Mouse (Mus musculus) midbrain, embryonic 15.5 days (tissue): ENCODE data around the gene Zfpl1. TPM values are rescaled to one million over a fixed set of nuclear protein-coding genes. Genes with fewer than 3 reads are reported as not detected.
"Not testable (repeated sequence)": the region's sequence is repeated elsewhere in the genome, so short reads cannot be mapped to it uniquely, and the experiment has no call there.

Experiments used
- ATAC-seq: fragments of 200-750 bp; cut with Nextera tagmentation; replicated peaks from 2 replicates; pipeline ENCODE4 v1.8.0; 2017; ENCODE audit warnings: moderate TSS enrichment
- H3K27ac ChIP-seq: fragments of 300-500 bp; sonication (generic); 2 replicates; pipeline ENCODE4 v1.5.1; 2015; ENCODE audit warnings: mild to moderate bottlenecking, inconsistent platforms
- H3K27me3 ChIP-seq: fragments of 300-500 bp; sonication (generic); replicated peaks from 2 replicates; pipeline ENCODE4 v1.6.1; 2015; ENCODE audit warnings: inconsistent platforms
- H3K36me3 ChIP-seq: fragments of 300-500 bp; sonication (generic); replicated peaks from 2 replicates; pipeline ENCODE4 v1.6.1; 2015; ENCODE audit warnings: inconsistent platforms
- H3K4me1 ChIP-seq: fragments of 300-500 bp; sonication (generic); 2 replicates; pipeline ENCODE4 v1.6.1; 2015; ENCODE audit warnings: inconsistent platforms
- H3K4me2 ChIP-seq: fragments of 300-500 bp; sonication (generic); 2 replicates; pipeline ENCODE4 v1.6.1; 2015; ENCODE audit warnings: inconsistent platforms, mild to moderate bottlenecking, moderate library complexity
- H3K4me3 ChIP-seq: fragments of 300-500 bp; sonication (generic); 2 replicates; pipeline ENCODE4 v1.5.1; 2015; ENCODE audit warnings: mild to moderate bottlenecking, inconsistent platforms
- H3K9ac ChIP-seq: fragments of 300-500 bp; sonication (generic); 2 replicates; pipeline ENCODE4 v1.6.1; 2015; ENCODE audit warnings: mild to moderate bottlenecking, inconsistent platforms
- H3K9me3 ChIP-seq: fragments of 300-500 bp; sonication (generic); 2 replicates; pipeline ENCODE4 v1.6.1; 2016; ENCODE audit warnings: inconsistent platforms
- WGBS: fragments of 180-500 bp; shearing (Covaris S2); methylation state at CpG from one replicate; pipeline ENCODE4 v1.1.7; 2015; ENCODE audit warnings: mixed read lengths; 5-methylcytosine and 5-hydroxymethylcytosine counted together
- polyA plus RNA-seq: library from polyadenylated mRNA; unstranded; fragments of >200 nt; fragmentation: Nextera tagmentation; extraction: Ambion mirVana; gene quantifications from 2 replicates; pipeline ENCODE4 v1.2.1, GENCODE M21; 2015

The Zfpl1 gene
- polyA plus RNA-seq: 86.8 and 87.6 TPM in 2 replicates

GRCm38 (mm10) chr19:6084478-6085248 is at the start of gene Zfpl1, which contains the start of gene Cdca5:
Gene Zfpl1 (minus strand): TSS chr19:6084956.
Gene Cdca5 (plus strand): TSS chr19:6084983.
- peak; percentile 92 for ATAC-seq
- Histone ChIP-seq H3K4me2 (peak within 1 kb of the TSS; percentile 92), H3K27ac (peak within 1 kb of the TSS; percentile 62), H3K36me3 (peaks cover 14% of the 10 kb centered on the region; the same call in 1 of the 2 replicates), H3K27me3 (no peaks in the 10 kb centered on the region), H3K9ac (peak within 1 kb of the TSS; percentile 67), H3K9me3 (no peaks in the 10 kb centered on the region), H3K4me3 (peak within 1 kb of the TSS; percentile 77), H3K4me1 (peaks cover 25% of the 10 kb centered on the region)
- 1% methylated on average over 58 of the region's 58 CpGs for WGBS

GRCm38 (mm10) chr19:6133197-6133596 is 48.4 kb upstream of the Zfpl1 start:
- H3K9ac ChIP-seq, H3K27me3 ChIP-seq, H3K9me3 ChIP-seq, H3K4me2 ChIP-seq, H3K4me1 ChIP-seq, ATAC-seq, H3K4me3 ChIP-seq, H3K27ac ChIP-seq: not testable (repeated sequence)
- WGBS: 37% methylated on average over 1 of the region's 1 CpGs
- peaks cover 12% of the 10 kb centered on the region; the same call in 1 of the 2 replicates for H3K36me3 ChIP-seq

GRCm38 (mm10) chr19:6132171-6132827 is 47.5 kb upstream of the Zfpl1 start:
- Histone ChIP-seq H3K27ac (no peak overlapping the region), H3K9ac (no peak overlapping the region)

GRCm38 (mm10) chr19:6130414-6131128 is 45.8 kb upstream of the Zfpl1 start:
- not testable (repeated sequence) for H3K36me3 ChIP-seq, H3K4me2 ChIP-seq, H3K9ac ChIP-seq, H3K9me3 ChIP-seq, H3K4me3 ChIP-seq, ATAC-seq, H3K27me3 ChIP-seq, H3K27ac ChIP-seq
- WGBS: 81% methylated on average over 7 of the region's 7 CpGs
- peaks cover 12% of the 10 kb centered on the region for H3K4me1 ChIP-seq

More at GRCm38 (mm10) chr19:6132171-6132827, 47.5 kb upstream of the Zfpl1 start:
- Histone ChIP-seq H3K9me3 (no peaks in the 10 kb centered on the region), H3K27me3 (no peaks in the 10 kb centered on the region), H3K4me3 (no peak overlapping the region), H3K4me2 (no peak overlapping the region), H3K36me3 (peaks cover 11% of the 10 kb centered on the region; the same call in 1 of the 2 replicates), H3K4me1 (peaks cover 8% of the 10 kb centered on the region)
- no peak for ATAC-seq
- WGBS: 89% methylated on average over 7 of the region's 7 CpGs

GRCm38 (mm10) chr19:6127760-6128341 is 43.1 kb upstream of the Zfpl1 start, which contains the start of gene Snx15:
Gene Snx15 (minus strand): TSS chr19:6128304.
- Histone ChIP-seq H3K9ac (peak within 1 kb of the TSS; percentile 67), H3K4me2 (peak within 1 kb of the TSS; percentile 56), H3K9me3 (no peaks in the 10 kb centered on the region), H3K4me1 (peaks cover 12% of the 10 kb centered on the region), H3K4me3 (peak within 1 kb of the TSS; percentile 55), H3K36me3 (no peaks in the 10 kb centered on the region), H3K27me3 (no peaks in the 10 kb centered on the region), H3K27ac (peak within 1 kb of the TSS; percentile 93)
- peak; percentile 95 for ATAC-seq
- WGBS: under 1% methylated on average over 32 of the region's 32 CpGs

- Histone ChIP-seq H3K9ac (0 out of 2 replicates have a peak overlapping the region, but pooled peaks have one; percentile 67), H3K27ac (peak overlapping the region; percentile 93)
- 73% methylated on average over 10 of the region's 10 CpGs for WGBS
Measured at GRCm38 (mm10) chr19:6126789-6127580, 42.2 kb upstream of the Zfpl1 start.

GRCm38 (mm10) chr19:6126289-6126688 is 41.5 kb upstream of the Zfpl1 start:
- H3K4me3 ChIP-seq: no peak overlapping the region
- WGBS: 24% methylated on average over 4 of the region's 4 CpGs
- no peak for ATAC-seq
- H3K4me2 ChIP-seq: no peak overlapping the region
- H3K27ac ChIP-seq: no peak overlapping the region
- peaks cover 12% of the 10 kb centered on the region for H3K4me1 ChIP-seq
- no peaks in the 10 kb centered on the region for H3K9me3 ChIP-seq
- H3K36me3 ChIP-seq: no peaks in the 10 kb centered on the region
- H3K9ac ChIP-seq: no peak overlapping the region
- no peaks in the 10 kb centered on the region for H3K27me3 ChIP-seq

More at GRCm38 (mm10) chr19:6126789-6127580, 42.2 kb upstream of the Zfpl1 start:
- H3K36me3 ChIP-seq: no peaks in the 10 kb centered on the region
- H3K4me3 ChIP-seq: peak overlapping the region; percentile 55
- no peak for ATAC-seq
- peaks cover 12% of the 10 kb centered on the region for H3K4me1 ChIP-seq
- H3K4me2 ChIP-seq: peak overlapping the region; percentile 56
- H3K27me3 ChIP-seq: no peaks in the 10 kb centered on the region
- no peaks in the 10 kb centered on the region for H3K9me3 ChIP-seq

- Histone ChIP-seq H3K36me3 (no peaks in the 10 kb centered on the region; the same call in 1 of the 2 replicates), H3K4me2 (no peak overlapping the region), H3K27ac (no peak overlapping the region), H3K4me3 (no peak overlapping the region), H3K27me3 (no peaks in the 10 kb centered on the region), H3K9me3 (no peaks in the 10 kb centered on the region), H3K4me1 (peaks cover 13% of the 10 kb centered on the region), H3K9ac (no peak overlapping the region)
- 72% methylated on average over 2 of the region's 2 CpGs for WGBS
- ATAC-seq: no peak
Measured at GRCm38 (mm10) chr19:6124898-6125297, 40.1 kb upstream of the Zfpl1 start.

- 75% methylated on average over 8 of the region's 8 CpGs for WGBS
- ATAC-seq: no peak
- Histone ChIP-seq H3K27ac (no peak overlapping the region), H3K27me3 (no peaks in the 10 kb centered on the region), H3K9ac (no peak overlapping the region), H3K36me3 (no peaks in the 10 kb centered on the region; the same call in 1 of the 2 replicates), H3K9me3 (no peaks in the 10 kb centered on the region), H3K4me2 (no peak overlapping the region), H3K4me1 (peaks cover 20% of the 10 kb centered on the region), H3K4me3 (no peak overlapping the region)
Measured at GRCm38 (mm10) chr19:6123330-6123729, 38.6 kb upstream of the Zfpl1 start.

GRCm38 (mm10) chr19:6121761-6122160 is 37.0 kb upstream of the Zfpl1 start:
- Histone ChIP-seq H3K4me1 (peaks cover 27% of the 10 kb centered on the region), H3K27me3 (no peaks in the 10 kb centered on the region), H3K4me2 (no peak overlapping the region), H3K4me3 (no peak overlapping the region), H3K27ac (no peak overlapping the region), H3K9ac (no peak overlapping the region), H3K36me3 (no peaks in the 10 kb centered on the region; the same call in 1 of the 2 replicates), H3K9me3 (no peaks in the 10 kb centered on the region)
- no peak for ATAC-seq
- WGBS: 32% methylated on average over 19 of the region's 19 CpGs

- H3K4me2 ChIP-seq: peak overlapping the region; percentile 94
- no peaks in the 10 kb centered on the region for H3K27me3 ChIP-seq
- H3K27ac ChIP-seq: peak overlapping the region; percentile 93
- ATAC-seq: peak; percentile 61
- H3K36me3 ChIP-seq: peaks cover 16% of the 10 kb centered on the region
- peaks cover 29% of the 10 kb centered on the region for H3K4me1 ChIP-seq
- H3K9ac ChIP-seq: peak overlapping the region; percentile 75
- peak overlapping the region; percentile 71 for H3K4me3 ChIP-seq
- H3K9me3 ChIP-seq: no peaks in the 10 kb centered on the region
- WGBS: 2% methylated on average over 8 of the region's 8 CpGs
Measured at GRCm38 (mm10) chr19:6118677-6119185, 34.0 kb upstream of the Zfpl1 start.
